Mouse (Mus musculus): ENCODE measurements around the gene G6pc.
"Not testable (repeated sequence)": the region's sequence is repeated elsewhere in the genome, so short reads cannot be mapped to it uniquely, and the experiment has no call there.

G6pc gene

GRCm38 (mm10) chr11:101367326-101367935, at the start of gene G6pc:
G6pc (plus strand) TSS chr11:101367561.
- no peak for DNase-seq (ENCODE audit: low spot score)

GRCm38 (mm10) chr11:101323609-101324008, 43.8 kb upstream of the G6pc start:
- DNase-seq (ENCODE audit: low spot score) = no peak

DNA sequence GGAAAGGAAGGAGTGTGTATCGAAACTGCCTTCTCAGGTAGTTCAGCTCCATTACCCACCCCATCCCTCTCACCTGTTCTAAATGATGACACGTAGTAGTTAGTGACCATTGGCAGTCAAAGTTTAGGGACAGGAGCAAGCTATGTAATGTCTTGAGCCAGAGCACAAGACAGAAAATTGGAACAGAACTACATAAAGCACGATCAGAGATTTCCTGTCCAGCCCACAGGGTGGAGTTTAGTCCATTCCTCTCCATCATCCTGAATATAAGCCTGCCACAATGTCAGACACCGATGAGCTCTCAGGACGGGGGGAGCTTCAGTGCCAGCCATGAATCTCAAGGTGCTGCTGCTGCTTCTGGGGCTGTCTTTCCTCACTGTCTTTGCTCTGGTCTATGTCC, 42.6 kb upstream of the G6pc start, which contains the start of gene Aoc2:
TSS of gene Aoc2 (plus strand) at position 301 of the 400 bp plus-strand sequence.
- DNase-seq (ENCODE audit: low spot score) = no peak

- DNase-seq (ENCODE audit: low spot score) = not testable (repeated sequence)
Observed at GRCm38 (mm10) chr11:101325201-101325600, 42.2 kb upstream of the G6pc start.

GRCm38 (mm10) chr11:101326147-101326546, 41.2 kb upstream of the G6pc start:
- DNase-seq (ENCODE audit: low spot score) = no peak

DNA sequence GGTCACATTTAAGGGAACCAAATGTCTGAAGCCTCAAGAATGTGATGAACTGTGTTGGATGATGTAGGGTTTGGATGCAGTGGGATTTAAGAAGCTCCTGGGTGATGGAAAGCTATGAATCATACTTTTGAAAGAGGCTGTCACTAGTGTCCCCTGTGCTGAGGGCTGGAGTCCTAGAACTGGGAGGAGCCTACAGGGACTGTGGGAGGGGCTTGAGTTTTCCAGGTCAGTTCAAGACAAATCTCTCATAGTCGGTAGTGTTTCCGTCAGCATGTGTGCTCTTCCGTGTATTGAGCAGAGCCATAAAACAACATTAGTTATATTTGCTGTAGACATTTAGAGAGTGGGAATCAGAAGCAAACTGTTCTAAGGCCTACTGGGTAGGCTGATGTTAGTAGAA, 40.0 kb upstream of the G6pc start:
- DNase-seq (ENCODE audit: low spot score) = no peak

GRCm38 (mm10) chr11:101328941-101329635, 38.3 kb upstream of the G6pc start:
- no peak for DNase-seq (ENCODE audit: low spot score)

DNA sequence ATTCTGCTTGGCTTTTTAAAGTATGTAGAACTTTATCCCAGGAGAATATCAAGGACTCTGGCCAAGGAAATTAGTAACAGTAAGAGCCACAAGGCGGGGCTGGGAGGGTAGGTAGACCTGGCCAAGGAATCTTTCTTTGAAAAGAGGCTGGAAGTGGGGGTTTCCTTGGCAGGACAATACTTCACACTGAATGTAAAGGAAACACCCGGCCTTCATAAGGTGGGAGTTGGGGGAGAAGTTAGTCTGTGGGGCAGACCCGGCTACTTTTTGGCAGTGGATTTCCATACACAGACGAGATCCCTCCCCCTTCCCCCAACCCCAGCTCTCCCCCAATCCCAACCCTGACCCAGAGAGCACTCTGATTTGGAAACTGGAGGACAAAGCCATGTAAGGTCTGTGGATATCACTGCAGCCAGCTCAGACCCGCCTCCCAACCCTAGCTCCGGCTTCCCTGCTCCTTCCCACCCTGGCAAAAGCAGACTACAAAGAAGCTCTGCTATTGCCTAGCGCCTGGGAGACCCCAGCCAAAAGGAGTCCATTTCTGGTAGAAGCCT, 36.9 kb upstream of the G6pc start, which contains the start of gene Aoc3:
TSS of gene Aoc3 (plus strand) at position 235 of the 554 bp plus-strand sequence.
- DNase-seq (ENCODE audit: low spot score) = no peak

DNA sequence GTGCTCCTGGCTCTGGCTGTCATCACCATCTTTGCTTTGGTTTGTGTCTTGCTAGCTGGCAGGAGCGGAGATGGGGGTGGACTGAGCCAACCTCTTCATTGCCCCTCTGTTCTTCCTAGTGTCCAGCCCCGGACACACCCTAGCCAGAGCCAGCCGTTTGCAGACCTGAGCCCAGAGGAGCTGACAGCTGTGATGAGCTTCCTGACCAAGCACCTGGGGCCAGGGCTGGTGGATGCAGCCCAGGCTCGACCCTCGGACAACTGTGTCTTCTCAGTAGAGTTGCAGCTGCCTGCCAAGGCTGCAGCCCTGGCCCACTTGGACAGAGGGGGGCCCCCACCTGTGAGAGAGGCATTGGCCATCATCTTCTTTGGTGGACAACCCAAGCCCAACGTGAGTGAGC, 36.4 kb upstream of the G6pc start:
- not testable (repeated sequence) for DNase-seq (ENCODE audit: low spot score)

DNA sequence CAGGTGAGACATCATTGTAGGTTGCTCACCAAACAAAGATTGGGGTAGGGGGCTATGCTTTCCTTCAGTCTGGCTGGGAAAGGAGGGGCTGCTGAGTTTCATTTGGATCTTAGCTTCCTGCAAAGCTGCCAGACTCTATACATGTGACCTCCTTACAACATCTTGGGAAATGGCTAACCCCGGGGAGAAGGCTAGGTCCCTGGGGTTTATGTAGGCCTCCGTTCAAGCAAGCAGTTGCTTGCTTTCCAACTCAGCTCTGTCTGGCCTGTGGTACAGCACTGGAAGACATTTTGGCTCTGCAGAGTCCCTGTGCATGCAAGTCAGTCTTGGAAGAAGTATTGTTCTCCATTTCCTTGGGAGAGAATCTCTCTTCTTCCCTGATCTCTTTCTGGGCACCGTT, 34.8 kb upstream of the G6pc start:
- DNase-seq (ENCODE audit: low spot score) = no peak

DNA sequence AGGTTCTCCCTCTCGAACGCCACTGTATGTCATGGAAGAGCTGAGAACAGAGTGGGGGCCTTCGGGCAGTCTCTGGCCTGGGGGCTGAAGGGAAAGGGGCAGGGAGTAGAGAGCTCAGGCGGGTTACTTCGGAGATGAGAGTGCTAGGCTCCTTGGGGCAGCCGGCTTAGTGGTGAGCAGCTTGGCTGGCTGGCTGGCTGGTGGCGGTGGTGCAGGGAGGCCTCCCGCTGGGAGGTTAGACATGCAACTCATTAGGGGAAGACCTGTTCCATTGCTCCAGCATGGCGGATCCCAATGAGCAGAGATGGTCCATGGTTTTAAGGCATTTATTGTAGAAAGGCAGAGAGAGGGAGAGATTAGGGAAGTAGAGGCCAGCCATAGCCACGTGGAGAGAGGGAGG, 33.3 kb upstream of the G6pc start:
- no peak for DNase-seq (ENCODE audit: low spot score)

DNA sequence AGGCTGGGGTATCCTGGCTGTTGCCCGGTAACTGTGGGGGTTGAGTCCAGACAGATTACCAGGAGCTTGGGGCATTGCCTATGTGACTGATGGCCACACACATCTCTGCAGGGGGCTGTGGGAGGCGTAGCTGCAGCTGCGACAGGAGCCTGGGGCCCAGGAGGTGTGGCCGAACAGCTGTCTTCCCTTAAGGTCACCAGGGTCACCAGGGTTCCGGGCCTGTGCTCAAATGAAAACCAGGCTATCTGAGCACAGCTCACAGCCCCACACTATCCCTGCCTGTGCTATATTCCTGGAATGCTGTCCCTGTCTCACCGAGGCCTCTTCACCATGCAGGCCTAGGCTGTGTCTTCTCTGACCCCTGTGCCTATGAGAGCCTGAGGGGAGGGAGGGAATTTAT, 32.8 kb upstream of the G6pc start:
- no peak for DNase-seq (ENCODE audit: low spot score)

GRCm38 (mm10) chr11:101335685-101336084, 31.7 kb upstream of the G6pc start:
- DNase-seq (ENCODE audit: low spot score) = no peak

DNA sequence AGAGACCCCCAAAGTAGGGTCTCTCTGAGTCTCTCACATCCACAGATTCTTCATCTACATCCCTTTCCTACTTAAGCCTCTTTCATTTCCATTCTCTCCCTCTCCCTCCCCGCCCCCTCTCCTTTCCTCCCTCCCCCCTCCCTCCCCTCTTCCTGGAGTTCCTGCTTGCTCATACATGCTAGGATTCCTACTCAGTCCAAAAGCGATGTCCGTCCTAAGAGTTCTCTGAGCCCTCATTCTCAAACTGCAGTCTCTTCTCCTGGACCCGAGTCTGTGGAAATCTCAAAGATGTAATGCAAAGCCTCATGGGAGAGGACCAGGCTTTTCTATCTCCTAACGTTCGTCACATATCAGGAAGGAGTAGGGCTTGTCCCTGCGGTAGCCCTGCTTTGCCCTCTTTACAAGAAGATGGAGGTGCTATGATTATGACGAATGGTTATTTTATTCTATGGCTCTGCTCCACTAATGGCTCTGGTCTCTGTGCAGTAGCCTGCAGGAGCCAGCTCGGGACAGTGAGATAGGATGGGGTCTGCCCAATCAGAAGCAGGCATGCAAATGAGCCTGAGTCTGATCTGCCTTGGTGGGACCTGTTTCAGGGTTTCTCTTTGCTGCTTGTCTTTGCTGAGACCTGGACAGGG, 29.1 kb upstream of the G6pc start:
- DNase-seq (ENCODE audit: low spot score) = no peak

DNA sequence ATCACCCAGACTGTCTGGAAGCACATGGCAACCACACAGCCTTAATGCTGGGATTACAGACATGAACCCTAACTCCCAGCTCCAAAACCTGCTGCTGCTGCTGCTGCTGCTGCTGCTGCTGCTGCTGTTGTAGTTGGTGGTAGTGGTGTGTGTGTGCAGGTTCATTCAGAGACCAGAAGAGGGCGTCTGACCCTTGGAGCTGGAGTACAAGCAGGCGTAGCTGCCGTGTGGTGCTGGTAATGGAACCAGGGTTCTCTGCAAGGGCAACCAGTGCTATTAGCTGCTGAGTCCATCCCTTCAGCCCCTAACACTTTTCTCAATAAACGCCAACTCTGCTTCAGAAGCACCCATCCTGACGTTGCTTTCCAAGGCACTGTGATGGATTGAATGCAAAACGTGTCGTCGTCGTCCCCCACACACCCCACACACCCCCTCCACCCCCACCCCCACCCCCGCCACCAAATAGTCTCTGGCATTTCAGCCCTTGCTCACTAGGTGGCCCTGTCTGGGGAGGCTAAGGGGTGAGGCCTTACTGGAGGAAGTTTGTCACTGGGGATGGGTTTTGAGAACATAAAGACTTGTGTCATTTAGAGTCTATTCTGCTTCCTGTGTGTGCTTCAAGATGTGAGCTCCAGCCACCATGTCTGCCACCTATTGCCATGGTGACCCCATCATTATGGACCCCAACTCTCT, 20.1 kb upstream of the G6pc start:
- DNase-seq (ENCODE audit: low spot score) = no peak

DNA sequence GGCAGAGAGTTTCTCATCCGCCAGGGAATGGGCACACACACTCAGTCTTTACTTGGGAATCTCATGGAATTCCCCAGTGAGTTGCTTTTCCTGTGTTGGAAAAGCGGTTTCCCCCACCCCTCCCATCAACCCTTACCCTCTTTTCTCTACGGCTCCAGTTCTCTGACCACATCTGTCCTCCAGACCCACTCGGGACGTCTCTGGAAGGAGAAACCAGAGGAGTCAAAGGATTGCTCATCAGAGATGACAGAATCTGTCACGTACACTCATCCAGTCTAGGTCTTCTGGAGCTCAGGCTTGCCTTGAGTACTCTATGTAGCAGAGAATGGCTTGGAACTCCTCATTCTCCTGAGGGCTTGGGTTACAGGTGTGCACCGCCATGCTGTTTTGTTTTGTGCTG, 18.6 kb upstream of the G6pc start:
- DNase-seq (ENCODE audit: low spot score) = no peak

DNA sequence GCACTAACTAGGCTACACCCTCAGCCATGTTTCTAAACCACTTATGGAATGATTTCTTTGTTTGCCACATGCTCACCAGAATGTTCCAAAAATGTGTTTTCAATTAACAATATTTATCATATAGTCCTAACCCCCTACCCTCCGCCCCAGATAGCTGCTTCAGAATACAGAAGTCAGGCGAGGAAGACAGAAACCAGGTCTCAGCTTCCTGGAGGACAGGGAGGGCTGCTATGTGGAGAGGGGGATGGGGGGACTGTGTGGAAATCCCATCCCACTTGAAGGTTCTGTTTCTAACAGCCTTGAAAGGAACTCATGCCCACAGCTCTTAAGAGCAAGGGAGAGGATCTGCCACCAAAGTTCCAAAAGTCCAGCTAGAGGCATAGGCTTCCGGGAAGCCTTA, 18.1 kb upstream of the G6pc start:
- no peak for DNase-seq (ENCODE audit: low spot score)

- no peak for DNase-seq (ENCODE audit: low spot score)
Observed at GRCm38 (mm10) chr11:101351100-101351720, 16.2 kb upstream of the G6pc start.

DNA sequence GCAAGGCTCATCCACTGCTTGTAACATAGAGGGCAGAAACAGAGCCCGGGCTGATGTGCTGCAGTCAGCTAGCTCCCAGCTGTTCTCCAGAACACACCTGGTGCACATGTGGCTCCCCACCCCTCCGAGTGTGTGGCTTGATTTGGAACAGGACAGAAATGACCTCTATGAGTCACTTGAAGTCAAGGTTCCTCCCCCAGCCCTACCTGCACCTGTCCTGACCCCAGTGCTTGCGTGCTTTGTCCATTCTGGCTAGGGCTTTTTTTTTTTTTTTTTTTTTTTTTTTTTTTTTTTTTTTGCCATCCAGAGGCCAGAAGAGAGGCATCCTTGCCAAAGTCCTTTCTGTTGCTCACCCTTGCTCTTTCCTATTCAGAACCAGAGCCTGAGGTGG, 15.6 kb upstream of the G6pc start:
- DNase-seq (ENCODE audit: low spot score) = no peak

GRCm38 (mm10) chr11:101353436-101353835, 13.9 kb upstream of the G6pc start:
- DNase-seq (ENCODE audit: low spot score) = no peak

- DNase-seq (ENCODE audit: low spot score) = no peak
Observed at GRCm38 (mm10) chr11:101354438-101355010, 12.8 kb upstream of the G6pc start.

GRCm38 (mm10) chr11:101355916-101356315, 11.4 kb upstream of the G6pc start:
- no peak for DNase-seq (ENCODE audit: low spot score)
